Mouse (Mus musculus) liver, embryonic 14.5 days (tissue): ENCODE measurements around the gene Tmprss11f.

ENCODE experiments used
- CTCF ChIP-seq: IDR thresholded peaks from 2 replicates; pipeline ENCODE4 v1.5.1; 2016; ENCODE audit warnings: antibody characterized with exemption, low read depth, control low read depth
- EP300 ChIP-seq: IDR thresholded peaks from 2 replicates; pipeline ENCODE4 v1.6.1; 2016; ENCODE audit warnings: antibody characterized with exemption, low read depth

DNA sequence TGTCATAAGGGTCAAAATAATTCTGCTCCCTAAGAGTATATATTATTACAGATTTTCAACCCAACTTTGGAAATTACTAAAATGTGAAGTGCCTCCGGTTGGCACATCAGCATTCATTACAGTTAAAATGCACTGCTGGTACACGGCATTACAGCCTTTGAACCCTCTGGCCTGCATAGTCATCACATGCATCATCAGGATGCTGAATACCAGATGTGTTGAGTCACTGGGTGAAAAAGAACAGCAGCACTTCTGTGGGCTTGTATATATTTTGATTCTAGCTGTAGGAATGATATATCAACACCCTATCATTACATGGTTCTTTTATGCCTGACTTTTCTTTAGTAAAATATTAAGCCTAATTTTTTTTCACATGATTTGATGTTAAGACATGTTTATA lies 1.5 kb downstream of the Tmprss11f start:
- TF ChIP-seq CTCF (no peak), EP300 (no peak)
